Mouse (Mus musculus) embryonic fibroblast, embryonic 13.5 days (primary cell): ENCODE results near the gene Cradd.

Experiments
- CTCF ChIP-seq: IDR thresholded peaks from 2 replicates; pipeline ENCODE4 v1.5.1; 2011; ENCODE audit warnings: mild to moderate bottlenecking, control low read depth, low read length, moderate library complexity, borderline replicate concordance; ENCODE audit not compliant: insufficient read depth
- POLR2A ChIP-seq: IDR thresholded peaks from 2 replicates; pipeline ENCODE4 v1.6.1; 2011; ENCODE audit warnings: low read depth, mild to moderate bottlenecking, control low read depth, low read length, moderate library complexity

DNA sequence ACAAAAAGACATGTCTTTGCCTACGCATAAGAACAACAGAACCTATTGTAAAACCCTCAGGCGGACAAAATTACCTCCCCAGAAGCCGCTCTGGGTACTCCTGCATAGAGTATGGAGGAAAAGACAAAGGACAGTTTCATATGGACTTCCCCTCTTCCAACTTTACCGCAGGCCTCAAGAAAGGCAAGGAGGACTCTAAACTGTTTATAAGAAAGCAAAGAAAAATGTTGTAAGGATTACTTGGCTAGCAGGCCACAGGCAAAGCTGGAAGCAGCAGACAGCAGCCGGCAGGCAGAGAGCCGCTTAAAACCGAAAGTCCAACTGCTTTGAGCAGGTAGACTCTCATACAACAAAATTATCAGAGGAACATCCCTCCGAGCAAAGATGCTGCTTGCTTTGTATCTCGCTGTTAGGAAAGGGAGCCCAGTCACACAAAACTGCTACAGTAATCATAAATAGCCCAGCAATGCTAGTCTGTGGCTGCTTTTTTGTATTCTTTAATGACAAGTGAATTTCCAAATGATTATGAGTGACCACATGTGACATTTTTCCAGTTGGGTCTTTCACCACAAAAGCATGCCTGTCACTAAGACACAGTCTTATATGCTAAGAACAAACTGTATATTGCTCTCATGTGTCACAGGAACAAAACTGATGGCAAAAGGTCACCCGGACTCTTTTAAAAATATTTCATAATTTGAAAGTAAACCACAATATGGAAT, 57.7 kb downstream of the Cradd start:
- no peak for TF ChIP-seq CTCF
- no peak for TF ChIP-seq POLR2A
